Mouse (Mus musculus) spleen, adult 2 months (tissue): Measurements from ENCODE around the gene Prtg. TPM values are rescaled to one million over a fixed set of nuclear protein-coding genes. Genes with fewer than 3 reads are reported as not detected.

ENCODE experiments used
- DNase-seq, 2 experiments: peaks; one replicate each; pipeline versions ENCODE4 v3.0.0 to v3.0.0-alpha.2; 2012 to 2021; ENCODE audit warnings: low spot score in 2 of 2, low read depth in 1 of 2
- H3K27ac ChIP-seq: fragments of 200-500 bp; 2 replicates; pipeline ENCODE4 v1.5.1; 2012; ENCODE audit warnings: low read length, inconsistent platforms; ENCODE audit not compliant: insufficient read depth
- H3K27me3 ChIP-seq: fragments of 200-500 bp; 2 replicates; pipeline ENCODE4 v1.6.1; 2012; ENCODE audit warnings: mild to moderate bottlenecking, moderate library complexity, low read length, inconsistent platforms; ENCODE audit not compliant: control insufficient read depth, insufficient read depth
- H3K36me3 ChIP-seq: fragments of 200-500 bp; 2 replicates; pipeline ENCODE4 v1.6.1; 2012; ENCODE audit warnings: mild to moderate bottlenecking, low read length, inconsistent platforms; ENCODE audit not compliant: control insufficient read depth, insufficient read depth
- H3K4me1 ChIP-seq: fragments of 200-500 bp; 2 replicates; pipeline ENCODE4 v1.6.1; 2011; ENCODE audit warnings: inconsistent platforms; ENCODE audit not compliant: control insufficient read depth, insufficient read depth, insufficient read length
- H3K4me3 ChIP-seq: fragments of 200-500 bp; 2 replicates; pipeline ENCODE4 v1.5.1; 2011; ENCODE audit warnings: mild to moderate bottlenecking, inconsistent platforms; ENCODE audit not compliant: insufficient read depth, insufficient read length; ENCODE audit errors: extremely low read depth
- CTCF ChIP-seq: fragments of 200-500 bp; IDR thresholded peaks from 2 replicates; pipeline ENCODE4 v1.5.1; 2011; ENCODE audit warnings: mild to moderate bottlenecking, inconsistent platforms; ENCODE audit not compliant: insufficient read depth, insufficient read length, insufficient replicate concordance; ENCODE audit errors: extremely low read depth
- POLR2A ChIP-seq: fragments of 200-500 bp; IDR thresholded peaks from 2 replicates; pipeline ENCODE4 v1.6.1; 2011; ENCODE audit warnings: low read depth, low read length, inconsistent platforms
- WGBS: fragments of 180-500 bp; shearing (Covaris S2); methylation state at CpG from one replicate; pipeline ENCODE4 v1.1.7; 2018; 5-methylcytosine and 5-hydroxymethylcytosine counted together
- polyA plus RNA-seq: library from polyadenylated mRNA; depleted of rRNA; stranded (reverse); fragments of >200 nt; gene quantifications from 2 replicates; pipeline ENCODE4 v1.2.3, GENCODE M21; 2012

The Prtg gene
- polyA plus RNA-seq, 1 experiment: 0.14 TPM

- WGBS: 6% methylated on average over 6 of the region's 6 CpGs
- no peak for DNase-seq
- Histone ChIP-seq H3K27me3 (peaks cover 11% of the 10 kb centered on the region), H3K4me3 (no peak overlapping the region), H3K27ac (no peak overlapping the region), H3K36me3 (no peaks in the 10 kb centered on the region), H3K4me1 (peaks cover 14% of the 10 kb centered on the region)
- TF ChIP-seq CTCF (no peak), POLR2A (no peak)
Measured at GRCm38 (mm10) chr9:72808176-72808575, 1.5 kb downstream of the Prtg start.

DNA sequence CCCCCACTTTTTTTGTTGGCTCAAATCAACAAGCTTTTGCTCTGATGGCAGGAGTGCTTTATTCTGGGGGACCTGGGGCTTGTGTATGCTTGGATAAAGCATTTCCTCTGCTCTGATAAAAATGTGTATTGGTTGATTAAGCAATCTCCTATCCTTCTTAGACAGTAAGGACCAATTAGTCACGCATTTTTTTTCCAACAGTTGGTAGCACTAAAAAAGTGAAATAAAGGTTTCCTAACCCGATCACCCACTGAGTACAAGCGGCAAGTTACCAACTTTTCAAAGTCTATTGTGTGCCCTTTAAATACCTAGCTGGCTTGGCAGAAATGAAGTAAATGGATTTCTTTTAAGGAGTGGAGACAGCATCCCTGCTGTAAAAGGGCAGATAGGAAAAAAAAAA is 1.9 kb downstream of the Prtg start:
- WGBS: 77% methylated on average over 3 of the region's 3 CpGs
- no peak overlapping the region for H3K4me3 ChIP-seq
- H3K27me3 ChIP-seq: peaks cover 11% of the 10 kb centered on the region
- no peak for TF ChIP-seq CTCF
- no peak for TF ChIP-seq POLR2A
- DNase-seq: no peak
- no peaks in the 10 kb centered on the region for H3K36me3 ChIP-seq
- peaks cover 14% of the 10 kb centered on the region for H3K4me1 ChIP-seq
- H3K27ac ChIP-seq: no peak overlapping the region

DNA sequence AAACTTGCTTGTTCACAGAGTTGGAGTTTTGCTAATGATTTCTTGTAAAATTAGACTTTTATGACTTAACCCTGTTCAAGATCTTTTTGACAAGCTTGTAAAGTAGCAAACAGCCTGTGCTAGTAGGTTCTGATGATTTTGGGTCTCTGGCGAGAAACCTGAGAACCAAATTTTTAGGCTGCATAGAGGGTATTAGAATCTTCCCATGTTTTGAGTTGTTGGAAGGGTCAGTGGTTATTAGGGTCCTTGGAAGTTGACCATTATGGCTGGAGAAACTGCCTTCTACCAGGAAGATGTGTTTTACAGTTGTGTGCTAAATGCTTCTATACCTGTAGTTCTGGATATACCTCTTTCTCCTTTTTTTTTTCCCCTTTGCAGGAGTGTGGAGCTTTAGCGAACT is 2.4 kb downstream of the Prtg start:
- H3K27ac ChIP-seq: no peak overlapping the region
- no peak for DNase-seq
- peaks cover 11% of the 10 kb centered on the region for H3K27me3 ChIP-seq
- 97% methylated on average over 2 of the region's 2 CpGs for WGBS
- no peak for TF ChIP-seq POLR2A
- TF ChIP-seq CTCF: no peak
- peaks cover 14% of the 10 kb centered on the region for H3K4me1 ChIP-seq
- H3K36me3 ChIP-seq: no peaks in the 10 kb centered on the region
- H3K4me3 ChIP-seq: no peak overlapping the region

DNA sequence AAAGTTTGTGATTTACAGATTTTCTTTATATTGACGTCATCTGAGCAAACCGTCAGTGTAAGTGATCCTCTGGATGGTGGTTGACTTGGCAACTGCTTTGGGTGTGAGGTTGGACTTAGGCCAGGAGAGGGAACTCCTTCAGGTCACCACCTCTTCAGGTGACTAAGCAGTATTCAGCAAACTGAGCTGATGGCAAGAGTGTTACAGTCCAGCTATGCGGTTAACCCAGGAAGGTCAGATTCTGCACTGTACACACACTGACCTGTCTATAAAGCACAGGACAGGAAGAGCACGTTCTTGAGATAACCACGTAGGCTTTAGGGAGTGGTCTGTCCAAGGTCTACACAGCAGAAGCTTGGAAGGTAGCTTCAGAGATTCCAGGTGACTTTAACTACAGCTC is 3.9 kb downstream of the Prtg start:
- DNase-seq: no peak
- H3K27me3 ChIP-seq: peaks cover 11% of the 10 kb centered on the region
- H3K4me3 ChIP-seq: no peak overlapping the region
- H3K4me1 ChIP-seq: peaks cover 14% of the 10 kb centered on the region
- no peak for TF ChIP-seq POLR2A
- no peak for TF ChIP-seq CTCF
- WGBS: 76% methylated on average over 5 of the region's 5 CpGs
- H3K27ac ChIP-seq: no peak overlapping the region
- no peaks in the 10 kb centered on the region for H3K36me3 ChIP-seq

GRCm38 (mm10) chr9:72812091-72812490 is 5.4 kb downstream of the Prtg start:
- H3K36me3 ChIP-seq: no peaks in the 10 kb centered on the region
- no peak for DNase-seq
- 54% methylated on average over 7 of the region's 7 CpGs for WGBS
- H3K4me1 ChIP-seq: peaks cover 10% of the 10 kb centered on the region
- H3K27ac ChIP-seq: no peak overlapping the region
- H3K27me3 ChIP-seq: peaks cover 5% of the 10 kb centered on the region
- TF ChIP-seq CTCF (no peak), POLR2A (no peak)
- H3K4me3 ChIP-seq: no peak overlapping the region

GRCm38 (mm10) chr9:72812594-72813570 is 6.2 kb downstream of the Prtg start:
- 35% methylated on average over 18 of the region's 18 CpGs for WGBS
- TF ChIP-seq POLR2A (no peak), CTCF (no peak)
- Histone ChIP-seq H3K27ac (no peak overlapping the region), H3K27me3 (no peaks in the 10 kb centered on the region), H3K4me3 (no peak overlapping the region), H3K4me1 (peaks cover 3% of the 10 kb centered on the region; the same call in 1 of the 2 replicates), H3K36me3 (no peaks in the 10 kb centered on the region)
- peak; percentile 28 to 36 for DNase-seq

DNA sequence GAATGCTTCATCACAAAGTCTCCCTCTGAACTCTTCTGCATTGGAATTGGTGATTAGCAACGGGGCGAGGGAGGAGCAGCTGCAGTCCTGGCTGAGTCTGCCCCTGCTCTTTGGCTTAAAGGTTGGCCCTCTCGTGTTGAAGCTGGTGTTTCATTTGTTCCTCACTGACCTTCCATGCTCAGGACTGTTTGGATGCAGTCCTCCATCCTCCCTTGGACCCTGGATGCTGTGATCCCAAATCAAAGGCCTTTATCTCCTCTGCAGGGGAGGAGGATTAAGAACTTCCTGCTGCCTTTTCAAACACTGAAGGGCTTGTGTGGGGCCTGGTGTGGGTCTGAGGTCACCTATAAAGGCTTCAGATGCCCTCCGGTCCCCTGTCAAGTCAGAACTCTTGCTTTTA is 18.8 kb downstream of the Prtg start:
- H3K36me3 ChIP-seq: no peaks in the 10 kb centered on the region
- WGBS: 88% methylated on average over 4 of the region's 4 CpGs
- TF ChIP-seq CTCF (no peak), POLR2A (no peak)
- no peaks in the 10 kb centered on the region for H3K4me1 ChIP-seq
- no peaks in the 10 kb centered on the region for H3K27me3 ChIP-seq
- no peak overlapping the region for H3K4me3 ChIP-seq
- no peak overlapping the region for H3K27ac ChIP-seq
- DNase-seq: no peak
